17 mouse cellular contexts compared by ENCODE assay signal in genomic region chr1:164451346-164451745, GRCm38 (mm10). TPM values are rescaled to one million over a fixed set of nuclear protein-coding genes. Genes with fewer than 3 reads are reported as not detected.
A peak's percentile ranks its signal among the peaks of the same experiment; 100 is the strongest.
DNase-seq lines count a peak whose midpoint lies in the region; ATAC-seq and TF ChIP-seq lines count a peak whose summit lies in the region.
"Had no signal": no experiment of that assay in that cellular context is flagged by ENCODE, and none has a peak within 500 bp of the region (broad histone marks: within the 10 kb centered on the region; RNA-seq: fewer than 3 reads in every experiment).

No protein-coding gene starts in this region.

- no peak overlapping the region for H3ac ChIP-seq in C2C12 (ENCODE audit: control insufficient read depth, insufficient read length, low read depth)
- no peak overlapping the region for H3ac ChIP-seq in myocyte (ENCODE audit: control insufficient read depth, insufficient read length)

- no peak overlapping the region for H3K4me2 ChIP-seq in heart, embryonic 16.5 days (ENCODE audit: low read depth, low read length)
- peak overlapping the region; percentile 19 for H3K4me2 ChIP-seq in myocyte (ENCODE audit: low read depth)
- H3K4me2 ChIP-seq: embryonic facial prominence, embryonic 13.5 days; liver, embryonic 12.5 days; lung, embryonic 14.5 days; neural tube, embryonic 13.5 days had no signal

- H3K27ac ChIP-seq in heart, embryonic 16.5 days (ENCODE audit: low read length) = peak overlapping the region; percentile 46
- H3K27ac ChIP-seq in heart, embryonic 10.5 days = no peak overlapping the region
- H3K27ac ChIP-seq: embryonic facial prominence, embryonic 13.5 days; hindbrain, embryonic 10.5 days; liver, embryonic 12.5 days; midbrain, embryonic 10.5 days; neural tube, embryonic 13.5 days had no signal

- no peak for TF ChIP-seq CTCF in C2C12 (IDR thresholded peaks at IDR 0.05; ENCODE audit: control insufficient read depth, insufficient read depth, insufficient read length)

- H3K4me3 ChIP-seq in heart, embryonic 16.5 days (ENCODE audit: low read length) = no peak overlapping the region
- H3K4me3 ChIP-seq in heart, embryonic 10.5 days = no peak overlapping the region
- H3K4me3 ChIP-seq in C2C12 (ENCODE audit: insufficient read depth, poor library complexity, severe bottlenecking) (no peak overlapping the region), myocyte (no peak overlapping the region)
- H3K4me3 ChIP-seq: embryonic facial prominence, embryonic 13.5 days; hindbrain, embryonic 10.5 days; liver, embryonic 12.5 days; midbrain, embryonic 10.5 days; neural tube, embryonic 13.5 days had no signal

- no peak for TF ChIP-seq POLR2A in myocyte (IDR thresholded peaks at IDR 0.05; ENCODE audit: insufficient read length, low read depth)

- DNase-seq in adrenal gland, postnatal 10 days = peak; percentile 18
- DNase-seq in adrenal gland, postnatal 4 days (ENCODE audit: low spot score in 2 of 2) = no peak
- no peak for DNase-seq in heart, embryonic 10.5 days (ENCODE audit: low spot score)
- DNase-seq in ovary, postnatal 14 days (ENCODE audit: low spot score) = no peak
- DNase-seq: cerebellum, adult 9-10 months; gastrocnemius, postnatal 14 days; lung, embryonic 14.5 days; lung, postnatal 4 days; thymus, postnatal 4 days had no signal

- H3K36me3 ChIP-seq in heart, embryonic 16.5 days (ENCODE audit: control insufficient read depth, insufficient read depth) = peaks cover 33% of the 10 kb centered on the region
- peaks cover 68% of the 10 kb centered on the region for H3K36me3 ChIP-seq in heart, embryonic 10.5 days
- H3K36me3 ChIP-seq in C2C12 (ENCODE audit: control insufficient read depth, insufficient read depth) = peaks cover 6% of the 10 kb centered on the region
- H3K36me3 ChIP-seq in myocyte (ENCODE audit: control insufficient read depth, insufficient read depth) = no peaks in the 10 kb centered on the region
- H3K36me3 ChIP-seq: liver, embryonic 12.5 days had no signal

- no peaks in the 10 kb centered on the region for H3K27me3 ChIP-seq in heart, embryonic 16.5 days (ENCODE audit: control insufficient read depth, insufficient read depth, low read length)
- H3K27me3 ChIP-seq in heart, embryonic 10.5 days (ENCODE audit: insufficient read depth, poor library complexity, severe bottlenecking) = 0 out of 2 replicates have a peak, but pooled peaks cover 8% of the 10 kb centered on the region
- H3K27me3 ChIP-seq in C2C12 (ENCODE audit: control insufficient read depth, insufficient read depth, insufficient read length) (no peaks in the 10 kb centered on the region), myocyte (ENCODE audit: control insufficient read depth, insufficient read depth, insufficient read length) (no peaks in the 10 kb centered on the region)
- H3K27me3 ChIP-seq: neural tube, embryonic 13.5 days had no signal

- H3K9me3 ChIP-seq in heart, embryonic 16.5 days (replicated peaks; ENCODE audit: control insufficient read depth, low read length) = no peaks in the 10 kb centered on the region
- no peaks in the 10 kb centered on the region for H3K9me3 ChIP-seq in heart, embryonic 10.5 days
- H3K9me3 ChIP-seq: embryonic facial prominence, embryonic 13.5 days; hindbrain, embryonic 10.5 days; liver, embryonic 12.5 days; midbrain, embryonic 10.5 days; neural tube, embryonic 13.5 days had no signal

- no peak overlapping the region for H3K9ac ChIP-seq in heart, embryonic 16.5 days (ENCODE audit: low read length)
- H3K9ac ChIP-seq: embryonic facial prominence, embryonic 13.5 days; liver, embryonic 12.5 days; lung, embryonic 14.5 days; neural tube, embryonic 13.5 days had no signal

- peaks cover 45% of the 10 kb centered on the region for H3K4me1 ChIP-seq in heart, embryonic 16.5 days (ENCODE audit: control insufficient read depth, insufficient read depth, low read length)
- peaks cover 56% of the 10 kb centered on the region for H3K4me1 ChIP-seq in heart, embryonic 10.5 days

- H3K79me2 ChIP-seq in C2C12 (ENCODE audit: control insufficient read depth, insufficient read depth) (peaks cover 17% of the 10 kb centered on the region), myocyte (ENCODE audit: control insufficient read depth, insufficient read depth) (no peaks in the 10 kb centered on the region)

- ATAC-seq in heart, embryonic 16.5 days (replicated peaks; ENCODE audit: extremely low read depth, insufficient read depth, low FRiP score) = no peak
- ATAC-seq: liver, embryonic 12.5 days had no signal

- H3K79me3 ChIP-seq in C2C12 (ENCODE audit: low read depth) = peaks cover under 1% of the 10 kb centered on the region

- WGBS in heart, embryonic 16.5 days = 56% methylated on average over 5 of the region's 5 CpGs
- 59% methylated on average over 5 of the region's 5 CpGs for WGBS in heart, embryonic 10.5 days

TF ChIP-seq in C2C12, 6 proteins besides CTCF, POLR2A, EP300 and RAD21:
- TF ChIP-seq FOSL1 (IDR thresholded peaks at IDR 0.05; ENCODE audit: insufficient read depth, low read length, poor library complexity, severe bottlenecking) = peak; percentile 33
- TF ChIP-seq USF1 (IDR thresholded peaks at IDR 0.05; ENCODE audit: low read depth) = no peak
- no peak for TF ChIP-seq MYOG (IDR thresholded peaks at IDR 0.05; ENCODE audit: control insufficient read depth, extremely low read depth, insufficient read length)

TF ChIP-seq in myocyte, 11 proteins besides CTCF, POLR2A, EP300 and RAD21:
- no peak for TF ChIP-seq E2F4 (IDR thresholded peaks at IDR 0.05; ENCODE audit: insufficient read depth)
- TF ChIP-seq TCF3 (IDR thresholded peaks at IDR 0.05; ENCODE audit: insufficient read length, low read depth) = no peak
- no peak for TF ChIP-seq POLR2AphosphoS2 (IDR thresholded peaks at IDR 0.05; ENCODE audit: insufficient read length, low read depth)
- TF ChIP-seq TCF12 (IDR thresholded peaks at IDR 0.05; ENCODE audit: insufficient read depth, poor library complexity, severe bottlenecking) = no peak
- no peak for TF ChIP-seq USF1 (IDR thresholded peaks at IDR 0.05; ENCODE audit: low read depth)
- no peak for TF ChIP-seq REST (IDR thresholded peaks at IDR 0.05; ENCODE audit: insufficient read depth, insufficient read length)
- no peak for TF ChIP-seq MYOG (IDR thresholded peaks at IDR 0.05; ENCODE audit: control insufficient read depth in 1 of 3, insufficient read depth in 1 of 3, insufficient read length in 2 of 3, low read depth in 2 of 3)
- TF ChIP-seq MYOD1 (IDR thresholded peaks at IDR 0.05; ENCODE audit: control insufficient read depth in 1 of 3, insufficient read length in 2 of 3, low read depth in 2 of 3) = no peak
- no peak for TF ChIP-seq MAX (IDR thresholded peaks at IDR 0.05; ENCODE audit: low read depth)
- TF ChIP-seq SRF (IDR thresholded peaks at IDR 0.05; ENCODE audit: control insufficient read depth, insufficient read length, low read depth) = no peak
- TF ChIP-seq CEBPB (IDR thresholded peaks at IDR 0.05; ENCODE audit: insufficient read depth, poor library complexity, severe bottlenecking) = no peak

RNA-seq across cellular contexts. Expression of gene Atp1b1, which starts 6.8 kb away (rescaled TPM):
- 100 to 1,000 TPM in 1 of 2 experiments, 10 to 100 TPM in 1; 88.2 to 115 TPM for total RNA-seq in adrenal gland, postnatal 10 days (2021)
- total RNA-seq in adrenal gland, postnatal 4 days (2021) = 100 to 1,000 TPM; 101 to 236 TPM
- polyA plus RNA-seq in heart, embryonic 16.5 days (2015; fragmentation: Nextera tagmentation; extraction: Ambion mirVana) = 298 and 306 TPM in 2 replicates
- 181 and 298 TPM in 2 replicates for polyA plus RNA-seq in heart, embryonic 10.5 days (2016; fragmentation: Nextera tagmentation; extraction: Ambion mirVana)
- polyA plus RNA-seq in C2C12 (2012; fragmentation: generic; extraction: Trizol) (13.6 TPM), myocyte (2012; fragmentation: generic; extraction: Trizol) (34.7 TPM)
